Mouse (Mus musculus) liver, embryonic 13.5 days (tissue): ENCODE data around the gene 5730596B20Rik. TPM values are rescaled to one million over a fixed set of nuclear protein-coding genes. Genes with fewer than 3 reads are reported as not detected.

Experiments used
- ATAC-seq: fragments of 200-750 bp; cut with Nextera tagmentation; 2 replicates; pipeline ENCODE4 v1.8.0; 2017; ENCODE audit warnings: low read depth, mild to moderate bottlenecking, moderate number of reproducible peaks, moderate library complexity
- DNase-seq: peaks from one replicate; pipeline ENCODE4 v3.0.0; 2022
- H3K27ac ChIP-seq: fragments of 300-500 bp; sonication (generic); 2 replicates; pipeline ENCODE4 v1.5.1; 2015; ENCODE audit warnings: moderate library complexity, mild to moderate bottlenecking, inconsistent platforms
- H3K27me3 ChIP-seq: fragments of 300-500 bp; sonication (generic); 2 replicates; pipeline ENCODE4 v1.6.1; 2015; ENCODE audit warnings: mild to moderate bottlenecking, inconsistent platforms
- H3K36me3 ChIP-seq: fragments of 300-500 bp; sonication (generic); 2 replicates; pipeline ENCODE4 v1.6.1; 2015; ENCODE audit warnings: mild to moderate bottlenecking, inconsistent platforms
- H3K4me1 ChIP-seq: fragments of 300-500 bp; sonication (generic); replicated peaks from 2 replicates; pipeline ENCODE4 v1.6.1; 2015; ENCODE audit warnings: inconsistent platforms
- H3K4me2 ChIP-seq: fragments of 300-500 bp; sonication (generic); 2 replicates; pipeline ENCODE4 v1.6.1; 2015; ENCODE audit warnings: inconsistent platforms, mild to moderate bottlenecking, moderate library complexity
- H3K4me3 ChIP-seq: fragments of 300-500 bp; sonication (generic); replicated peaks from 2 replicates; pipeline ENCODE4 v1.5.1; 2015; ENCODE audit warnings: mild to moderate bottlenecking, inconsistent platforms
- H3K9ac ChIP-seq: fragments of 300-500 bp; sonication (generic); 2 replicates; pipeline ENCODE4 v1.6.1; 2015; ENCODE audit warnings: mild to moderate bottlenecking, inconsistent platforms
- H3K9me3 ChIP-seq: fragments of 300-500 bp; sonication (generic); replicated peaks from 2 replicates; pipeline ENCODE4 v1.6.1; 2016; ENCODE audit warnings: inconsistent platforms
- WGBS: fragments of 180-500 bp; shearing (Covaris S2); methylation state at CpG from one replicate; pipeline ENCODE4 v1.1.7; 2015; ENCODE audit not compliant: insufficient replicate concordance; 5-methylcytosine and 5-hydroxymethylcytosine counted together
- polyA plus RNA-seq: library from polyadenylated mRNA; unstranded; fragments of >200 nt; fragmentation: Nextera tagmentation; extraction: Ambion mirVana; gene quantifications from 2 replicates; pipeline ENCODE4 v1.2.1, GENCODE M21; 2015

Gene 5730596B20Rik
- polyA plus RNA-seq, 1 experiment from 2014 or later = 0.02 TPM

DNA sequence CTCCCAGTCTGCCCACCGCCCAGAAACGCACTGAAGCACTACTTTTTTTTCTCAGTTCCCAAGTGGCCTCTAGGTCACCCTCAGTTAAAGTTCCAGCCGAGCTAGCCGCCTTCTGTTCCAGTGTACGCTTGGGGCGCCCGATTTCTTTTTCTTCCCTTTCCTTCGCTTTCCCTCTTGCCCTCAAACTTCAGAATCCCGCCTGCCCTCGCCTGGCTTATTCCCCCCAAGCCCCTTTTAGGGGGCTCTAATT is 25.7 kb downstream of the 5730596B20Rik start:
- H3K4me3 ChIP-seq = peak overlapping the region; percentile 53
- H3K9me3 ChIP-seq = no peaks in the 10 kb centered on the region
- H3K27me3 ChIP-seq = peaks cover 100% of the 10 kb centered on the region
- no peaks in the 10 kb centered on the region for H3K36me3 ChIP-seq
- H3K27ac ChIP-seq = no peak overlapping the region
- under 1% methylated on average over 10 of the region's 10 CpGs for WGBS
- ATAC-seq = no peak
- no peak for DNase-seq
- H3K9ac ChIP-seq = peak overlapping the region; percentile 59; the same call in 1 of the 2 replicates
- peak overlapping the region; percentile 63 for H3K4me2 ChIP-seq
- peaks cover 8% of the 10 kb centered on the region; the same call in 1 of the 2 replicates for H3K4me1 ChIP-seq

- DNase-seq (no peak), ATAC-seq (no peak)
- Histone ChIP-seq H3K4me1 (peaks cover 8% of the 10 kb centered on the region; the same call in 1 of the 2 replicates), H3K4me3 (peak overlapping the region; percentile 53), H3K4me2 (peak overlapping the region; percentile 63), H3K27me3 (peaks cover 100% of the 10 kb centered on the region), H3K36me3 (no peaks in the 10 kb centered on the region), H3K9me3 (no peaks in the 10 kb centered on the region), H3K9ac (peak overlapping the region; percentile 59), H3K27ac (no peak overlapping the region)
- 1% methylated on average over 46 of the region's 46 CpGs for WGBS
Observed at GRCm38 (mm10) chr6:52203371-52204049, 26.2 kb downstream of the 5730596B20Rik start.

DNA sequence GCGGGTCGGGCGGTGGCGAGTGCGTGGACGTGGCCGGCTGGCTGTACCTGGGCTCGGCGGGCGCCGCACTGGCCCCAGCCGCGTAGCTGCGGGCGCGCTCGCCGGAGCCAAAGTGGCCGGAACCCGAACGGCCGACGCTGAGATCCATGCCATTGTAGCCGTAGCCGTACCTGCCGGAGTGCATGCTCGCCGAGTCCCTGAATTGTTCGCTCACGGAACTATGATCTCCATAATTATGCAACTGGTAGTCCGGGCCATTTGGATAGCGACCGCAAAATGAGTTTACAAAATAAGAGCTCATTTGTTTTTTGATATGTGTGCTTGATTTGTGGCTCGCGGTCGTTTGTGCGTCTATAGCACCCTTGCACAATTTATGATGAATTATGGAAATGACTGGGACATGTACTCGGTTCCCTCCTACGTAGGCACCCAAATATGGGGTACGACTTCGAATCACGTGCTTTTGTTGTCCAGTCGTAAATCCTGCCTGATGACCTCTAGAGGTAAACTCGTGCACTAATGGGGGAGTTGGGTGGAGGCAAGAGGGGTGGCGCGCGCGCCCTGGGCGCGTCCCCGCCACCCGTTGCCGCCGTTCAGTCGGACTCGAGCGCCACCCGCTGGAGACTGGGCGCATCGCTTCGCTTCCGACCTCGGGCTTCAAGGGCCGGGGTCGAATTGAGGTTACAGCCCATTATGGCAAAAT is 26.9 kb downstream of the 5730596B20Rik start, which contains the start of gene Hoxa5:
Hoxa5 (minus strand) TSS at position 538 of the 703 bp plus-strand sequence.
- no peaks in the 10 kb centered on the region for H3K9me3 ChIP-seq
- no peak for DNase-seq
- H3K36me3 ChIP-seq = no peaks in the 10 kb centered on the region
- no peak within 1 kb of the TSS for H3K27ac ChIP-seq
- H3K4me1 ChIP-seq = peaks cover 8% of the 10 kb centered on the region; the same call in 1 of the 2 replicates
- peaks cover 100% of the 10 kb centered on the region for H3K27me3 ChIP-seq
- peak within 1 kb of the TSS; percentile 53 for H3K4me3 ChIP-seq
- peak within 1 kb of the TSS; percentile 63 for H3K4me2 ChIP-seq
- ATAC-seq = no peak
- WGBS = under 1% methylated on average over 65 of the region's 65 CpGs
- peak within 1 kb of the TSS; percentile 59 for H3K9ac ChIP-seq

- no peak for ATAC-seq
- H3K4me2 ChIP-seq = no peak overlapping the region
- peaks cover 8% of the 10 kb centered on the region; the same call in 1 of the 2 replicates for H3K4me1 ChIP-seq
- H3K9ac ChIP-seq = no peak overlapping the region
- no peaks in the 10 kb centered on the region for H3K9me3 ChIP-seq
- DNase-seq = no peak
- WGBS = 11% methylated on average over 14 of the region's 14 CpGs
- H3K27ac ChIP-seq = no peak overlapping the region
- no peak overlapping the region for H3K4me3 ChIP-seq
- no peaks in the 10 kb centered on the region for H3K36me3 ChIP-seq
- H3K27me3 ChIP-seq = peaks cover 100% of the 10 kb centered on the region
Observed at GRCm38 (mm10) chr6:52205221-52205620, 27.9 kb downstream of the 5730596B20Rik start.

DNA sequence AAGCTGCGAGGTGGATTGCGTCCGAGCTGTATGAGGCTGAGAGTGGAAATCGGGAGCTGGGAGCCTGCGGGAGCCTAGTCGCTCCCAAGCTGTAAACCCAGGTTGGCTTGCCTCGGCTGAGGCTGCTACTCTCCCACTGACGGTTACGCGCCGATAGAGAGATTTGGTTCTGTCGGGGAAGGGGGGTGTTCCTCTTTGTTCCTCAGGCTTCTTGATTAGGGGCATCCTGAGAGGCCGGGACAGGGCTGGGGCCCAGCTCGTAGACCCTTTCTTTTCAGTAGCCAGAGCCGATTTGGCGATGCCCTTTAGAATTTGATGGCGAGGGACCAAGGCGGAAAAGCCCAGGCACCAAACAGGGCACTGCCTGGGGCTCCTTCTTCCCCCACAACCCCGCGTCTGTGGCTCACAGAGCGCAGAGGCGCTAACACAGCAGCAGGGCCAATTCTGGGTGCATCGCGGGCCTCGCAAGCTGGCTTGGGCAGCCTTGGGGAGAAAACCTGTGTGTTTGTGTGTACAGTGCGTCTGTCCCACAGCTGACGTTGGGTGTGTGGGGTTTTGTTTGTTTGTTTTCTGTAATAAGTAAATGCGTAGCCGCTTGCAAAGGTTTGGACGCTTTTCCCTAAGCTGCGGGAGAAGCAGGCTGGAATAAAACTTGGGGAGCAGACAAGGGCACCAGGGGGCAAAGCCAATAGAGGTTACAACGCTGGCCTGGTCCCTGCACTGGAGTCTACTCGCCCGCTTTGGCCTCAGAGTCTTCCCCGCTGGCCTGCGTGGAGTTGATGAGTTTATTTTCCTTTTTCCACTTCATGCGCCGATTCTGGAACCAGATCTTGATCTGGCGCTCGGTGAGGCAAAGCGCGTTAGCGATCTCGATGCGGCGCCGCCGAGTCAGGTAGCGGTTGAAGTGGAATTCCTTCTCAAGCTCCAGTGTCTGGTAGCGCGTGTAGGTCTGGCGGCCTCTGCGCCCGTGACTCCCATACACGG is 28.6 kb downstream of the 5730596B20Rik start:
- Histone ChIP-seq H3K4me1 (peaks cover 8% of the 10 kb centered on the region; the same call in 1 of the 2 replicates), H3K4me3 (no peak overlapping the region), H3K36me3 (no peaks in the 10 kb centered on the region), H3K27me3 (peaks cover 100% of the 10 kb centered on the region), H3K4me2 (no peak overlapping the region), H3K9ac (no peak overlapping the region), H3K27ac (no peak overlapping the region), H3K9me3 (no peaks in the 10 kb centered on the region)
- DNase-seq (no peak), ATAC-seq (no peak)
- 10% methylated on average over 55 of the region's 55 CpGs for WGBS

GRCm38 (mm10) chr6:52206882-52207683 is 29.8 kb downstream of the 5730596B20Rik start:
- DNase-seq = no peak
- H3K36me3 ChIP-seq = no peaks in the 10 kb centered on the region
- no peak overlapping the region for H3K27ac ChIP-seq
- H3K4me3 ChIP-seq = no peak overlapping the region
- no peak for ATAC-seq
- H3K4me1 ChIP-seq = peaks cover 11% of the 10 kb centered on the region; the same call in 1 of the 2 replicates
- no peaks in the 10 kb centered on the region for H3K9me3 ChIP-seq
- 18% methylated on average over 4 of the region's 4 CpGs for WGBS
- no peak overlapping the region for H3K9ac ChIP-seq
- H3K4me2 ChIP-seq = no peak overlapping the region
- H3K27me3 ChIP-seq = peaks cover 100% of the 10 kb centered on the region

- no peak for DNase-seq
- peaks cover 12% of the 10 kb centered on the region; the same call in 1 of the 2 replicates for H3K4me1 ChIP-seq
Observed at GRCm38 (mm10) chr6:52207684-52207976, 30.3 kb downstream of the 5730596B20Rik start.

GRCm38 (mm10) chr6:52208072-52208867 is 31.0 kb downstream of the 5730596B20Rik start, which contains the start of gene Hoxa6:
Gene Hoxa6 (minus strand): TSS chr6:52208722.
- H3K4me3 ChIP-seq = peak within 1 kb of the TSS; percentile 18; the same call in 1 of the 2 replicates
- H3K36me3 ChIP-seq = no peaks in the 10 kb centered on the region
- no peaks in the 10 kb centered on the region for H3K9me3 ChIP-seq
- no peak for ATAC-seq
- peak within 1 kb of the TSS; percentile 29 for H3K4me2 ChIP-seq
- DNase-seq = no peak
- peaks cover 12% of the 10 kb centered on the region; the same call in 1 of the 2 replicates for H3K4me1 ChIP-seq
- no peak within 1 kb of the TSS for H3K9ac ChIP-seq
- 6% methylated on average over 43 of the region's 47 CpGs for WGBS
- peaks cover 100% of the 10 kb centered on the region for H3K27me3 ChIP-seq
- no peak within 1 kb of the TSS for H3K27ac ChIP-seq

More at GRCm38 (mm10) chr6:52207684-52207976, 30.3 kb downstream of the 5730596B20Rik start:
- Histone ChIP-seq H3K4me3 (no peak overlapping the region), H3K36me3 (no peaks in the 10 kb centered on the region), H3K27me3 (peaks cover 100% of the 10 kb centered on the region), H3K27ac (no peak overlapping the region), H3K9ac (no peak overlapping the region), H3K4me2 (no peak overlapping the region), H3K9me3 (no peaks in the 10 kb centered on the region)
- ATAC-seq = no peak

- no peak overlapping the region for H3K9ac ChIP-seq
- ATAC-seq (no peak), DNase-seq (no peak)
- WGBS = 5% methylated on average over 18 of the region's 18 CpGs
- peak overlapping the region; percentile 18; the same call in 1 of the 2 replicates for H3K4me3 ChIP-seq
- H3K27ac ChIP-seq = no peak overlapping the region
- H3K27me3 ChIP-seq = peaks cover 100% of the 10 kb centered on the region
- no peaks in the 10 kb centered on the region for H3K9me3 ChIP-seq
- H3K36me3 ChIP-seq = no peaks in the 10 kb centered on the region
- H3K4me2 ChIP-seq = peak overlapping the region; percentile 29
- peaks cover 10% of the 10 kb centered on the region; the same call in 1 of the 2 replicates for H3K4me1 ChIP-seq
Observed at GRCm38 (mm10) chr6:52208868-52209684, 31.8 kb downstream of the 5730596B20Rik start.
